Mouse (Mus musculus): ENCODE data around the gene Lrrk1.
A peak's percentile ranks its signal among the peaks of the same experiment; 100 is the strongest.

Gene Lrrk1

DNA sequence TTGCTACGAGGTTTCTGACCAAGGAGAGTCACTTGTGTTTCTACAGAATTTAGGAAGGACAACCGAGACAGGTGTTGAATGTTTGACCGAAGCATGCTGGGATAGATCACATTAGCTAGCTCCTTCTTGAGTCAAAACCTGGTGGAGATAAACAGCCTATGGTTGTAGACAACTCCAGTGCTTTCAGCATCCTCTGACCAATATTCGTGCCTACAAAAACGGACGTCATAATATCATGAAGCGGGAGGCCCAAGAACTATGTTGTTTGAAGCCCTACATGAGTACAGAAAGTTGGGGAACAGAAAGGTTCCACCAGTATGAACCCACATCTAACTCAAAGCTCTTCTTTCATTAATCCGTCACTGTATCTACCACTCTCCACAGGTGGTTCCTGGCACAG lies 3.3 kb downstream of the Lrrk1 start:
- no peak for DNase-seq (ENCODE audit: low read depth, low spot score)

DNA sequence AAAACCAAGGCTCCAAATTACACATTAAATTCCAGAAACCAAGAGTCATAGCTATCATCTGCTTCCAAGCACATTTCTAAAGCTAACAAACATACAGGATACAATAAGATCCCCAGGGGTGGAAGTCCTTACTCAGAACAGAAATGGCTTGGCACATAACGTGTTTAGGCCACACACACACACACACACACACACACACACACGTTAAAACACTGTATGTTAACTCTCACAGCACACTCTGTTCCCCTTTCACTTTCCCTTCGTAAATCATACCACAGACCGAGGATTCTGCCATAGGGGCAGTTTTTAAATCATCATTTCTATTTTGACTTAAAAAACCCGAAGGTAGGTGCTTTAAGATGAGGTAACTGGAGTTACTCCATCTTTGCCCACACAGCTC lies 3.9 kb downstream of the Lrrk1 start:
- no peak for DNase-seq (ENCODE audit: low read depth, low spot score)

DNA sequence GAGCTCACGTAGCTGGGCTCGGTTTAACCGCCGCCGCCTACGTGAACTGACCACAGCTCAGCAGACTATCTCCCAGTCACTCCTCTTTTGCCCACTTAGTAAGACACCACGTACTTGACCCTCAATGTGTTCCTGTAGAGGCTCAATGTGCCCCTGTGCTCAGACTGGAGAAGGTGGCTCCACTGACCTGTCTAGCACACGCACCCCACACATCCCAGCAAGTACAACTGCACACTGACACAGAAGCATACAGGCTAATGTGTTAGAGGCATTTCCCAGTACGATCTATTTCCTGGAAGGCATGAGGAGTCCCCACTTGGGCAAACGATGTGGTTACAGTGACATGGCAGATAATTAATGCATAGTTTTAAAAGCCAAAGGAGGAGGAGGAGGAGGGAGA lies 11.6 kb downstream of the Lrrk1 start:
- no peak for DNase-seq (ENCODE audit: low read depth, low spot score)

DNA sequence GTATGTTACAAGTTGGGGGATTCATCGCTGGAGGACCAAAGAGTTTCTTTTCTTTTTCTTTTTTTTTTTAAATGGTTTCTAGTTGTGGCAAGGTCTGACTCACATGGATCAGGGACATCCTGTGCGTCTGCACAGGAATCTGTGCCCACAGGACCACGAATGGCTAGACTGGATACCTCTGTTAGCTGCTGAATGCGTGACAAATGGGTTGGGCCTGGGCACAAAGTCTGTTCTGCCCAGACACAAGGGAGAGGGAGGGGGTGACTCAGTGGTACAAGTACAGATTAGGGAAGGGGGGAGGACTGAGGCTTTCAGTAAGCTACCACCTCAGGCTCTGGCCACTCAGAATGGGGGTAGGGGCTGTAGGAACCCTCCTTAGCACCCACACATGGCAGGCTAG lies 12.4 kb downstream of the Lrrk1 start:
- no peak for DNase-seq (ENCODE audit: low read depth, low spot score)

DNA sequence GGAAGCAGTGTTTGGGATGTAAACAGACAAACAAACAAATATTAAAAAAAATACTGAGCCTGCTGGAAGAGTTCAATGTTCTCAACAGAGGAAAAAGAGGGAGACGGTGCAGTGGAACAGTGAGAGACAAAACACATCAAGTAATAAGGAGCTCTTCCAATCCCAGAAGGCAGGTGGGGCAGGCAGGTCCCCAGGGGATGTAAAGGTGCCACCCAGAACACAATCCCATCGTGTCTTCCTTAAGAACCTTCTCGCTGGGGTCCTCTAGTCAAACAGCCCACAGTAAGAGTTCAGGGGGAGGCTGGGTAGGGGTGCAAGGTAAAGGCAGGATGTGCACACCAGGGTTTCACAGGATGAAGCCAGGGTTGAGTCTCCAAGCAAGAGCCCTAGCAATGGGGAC lies 14.8 kb downstream of the Lrrk1 start:
- DNase-seq (ENCODE audit: low read depth, low spot score) = no peak

DNA sequence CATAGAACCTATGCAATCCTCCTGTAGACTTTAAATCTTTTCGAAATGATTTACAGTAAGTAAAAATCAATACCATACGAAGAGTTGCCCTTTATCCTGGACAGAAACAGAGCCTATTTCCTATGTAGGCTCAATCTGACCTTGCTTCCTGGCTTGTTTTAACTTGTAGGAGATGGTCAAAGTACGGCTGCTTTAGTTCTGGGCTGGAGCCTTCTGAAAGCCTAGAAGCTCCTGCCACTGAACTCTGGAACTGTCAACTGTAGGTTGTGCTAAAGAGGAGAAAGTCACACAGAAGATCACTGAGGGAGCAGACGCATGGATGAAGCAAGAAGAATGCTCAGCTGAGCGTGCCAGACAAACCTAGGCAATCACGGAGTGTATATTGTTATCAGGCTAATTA lies 17.2 kb downstream of the Lrrk1 start:
- no peak for DNase-seq (ENCODE audit: low read depth, low spot score)

DNA sequence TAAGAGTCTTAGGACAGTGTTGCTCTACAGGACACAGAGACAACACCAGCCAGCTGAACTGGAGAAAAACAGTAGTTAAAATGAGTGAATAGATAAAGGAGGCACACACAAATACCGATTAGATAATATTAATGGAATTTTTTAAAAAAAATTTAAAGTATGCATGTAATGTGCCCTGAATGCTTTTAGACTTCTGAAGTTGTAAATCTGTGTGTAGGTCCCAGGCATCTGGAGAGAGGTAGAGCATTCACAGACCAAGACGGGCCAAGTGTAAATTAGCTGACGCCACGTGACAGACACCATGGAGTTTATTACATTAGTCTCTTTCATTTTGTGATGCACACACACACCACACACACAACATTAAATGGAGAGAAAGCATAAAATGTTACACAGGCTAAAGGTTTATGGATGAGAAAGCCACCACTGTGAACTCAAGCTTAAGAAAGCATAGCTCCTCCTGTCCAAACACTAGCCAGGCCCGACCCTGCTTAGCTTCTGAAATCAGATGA lies 18.2 kb downstream of the Lrrk1 start:
- DNase-seq (ENCODE audit: low read depth, low spot score) = no peak

DNA sequence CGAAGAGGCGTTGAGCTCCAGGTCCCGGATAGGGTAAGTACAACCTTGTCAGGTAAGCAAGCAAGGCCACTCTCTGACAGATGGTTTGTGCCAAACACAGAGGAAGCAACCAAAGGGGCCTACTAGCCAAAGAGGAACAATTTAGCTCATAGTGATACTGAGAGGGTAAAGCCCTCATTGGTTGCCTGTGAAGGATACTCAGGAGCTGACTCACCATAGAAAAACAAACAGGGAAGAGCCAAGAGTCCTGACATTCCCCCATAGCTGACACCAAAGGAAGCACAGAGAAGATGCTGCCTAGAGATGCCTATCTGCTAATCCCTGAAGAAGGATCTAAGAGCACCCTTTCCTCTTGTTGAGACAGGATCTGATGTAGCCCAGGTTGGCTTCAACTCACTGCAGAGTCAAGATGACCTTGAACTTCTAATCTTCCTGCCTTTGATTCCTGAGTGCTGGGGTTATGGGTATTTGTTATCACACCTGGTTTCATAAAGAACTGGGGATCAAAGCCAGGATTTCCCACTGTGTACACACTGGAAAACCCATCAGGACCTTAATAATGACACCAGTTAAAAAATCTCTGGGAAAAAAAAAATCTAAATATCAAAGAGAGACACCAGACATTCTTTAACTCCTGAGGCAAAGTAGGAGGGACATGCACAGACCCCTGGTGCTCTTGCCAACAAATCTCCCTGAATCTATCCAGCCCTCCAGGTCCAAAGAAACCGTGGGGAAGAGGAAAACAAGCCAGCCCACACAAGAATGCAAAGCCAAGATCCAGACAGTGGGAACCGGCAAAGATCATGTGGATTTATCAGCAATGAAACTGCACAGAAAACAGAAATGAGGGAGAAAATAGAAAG lies 18.8 kb downstream of the Lrrk1 start:
- no peak for DNase-seq (ENCODE audit: low read depth, low spot score)

DNA sequence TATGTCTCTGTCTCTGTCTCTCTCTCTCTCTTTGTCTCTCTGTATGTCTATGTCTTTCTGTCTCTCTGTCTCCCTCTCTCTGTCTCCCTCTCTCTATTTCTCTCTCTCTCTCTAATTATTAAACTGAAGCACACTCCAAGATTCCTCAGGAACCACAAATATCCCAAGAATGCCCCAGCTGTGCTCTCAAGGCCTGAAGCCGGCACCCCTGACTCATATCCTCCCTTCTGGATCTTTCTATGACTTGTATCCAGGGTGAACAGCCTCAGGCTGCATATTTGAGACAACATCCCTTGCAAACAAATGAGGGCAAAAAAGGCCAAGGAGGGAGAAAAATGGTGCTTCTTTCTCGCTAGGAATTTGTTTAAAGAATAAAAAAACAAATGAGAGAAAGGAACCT lies 22.2 kb downstream of the Lrrk1 start, which contains the start of gene Gm10974:
Gene Gm10974, plus strand, starts transcription at position 2 of the 400 bp plus-strand sequence.
- no peak for DNase-seq (ENCODE audit: low read depth, low spot score)

DNA sequence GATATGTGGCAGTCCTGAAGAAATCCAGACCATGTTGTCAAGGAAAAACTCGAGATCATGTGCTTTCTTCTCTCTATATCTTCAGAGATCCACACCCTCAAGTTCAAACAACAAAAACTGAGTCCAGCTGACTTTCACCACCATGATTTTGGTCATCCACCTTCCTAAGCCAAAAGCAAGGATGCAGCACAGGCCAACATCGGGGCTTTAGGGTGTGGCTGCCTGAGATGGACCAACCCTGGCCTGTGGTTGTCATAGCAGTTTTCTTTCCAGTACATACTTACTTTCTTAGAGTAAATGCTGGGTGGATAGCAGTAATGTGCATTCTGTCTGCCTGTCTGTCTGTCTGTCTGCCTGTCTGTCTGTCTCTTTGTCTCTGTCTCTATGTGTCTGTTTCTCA lies 22.7 kb downstream of the Lrrk1 start:
- DNase-seq (ENCODE audit: low read depth, low spot score) = no peak

DNA sequence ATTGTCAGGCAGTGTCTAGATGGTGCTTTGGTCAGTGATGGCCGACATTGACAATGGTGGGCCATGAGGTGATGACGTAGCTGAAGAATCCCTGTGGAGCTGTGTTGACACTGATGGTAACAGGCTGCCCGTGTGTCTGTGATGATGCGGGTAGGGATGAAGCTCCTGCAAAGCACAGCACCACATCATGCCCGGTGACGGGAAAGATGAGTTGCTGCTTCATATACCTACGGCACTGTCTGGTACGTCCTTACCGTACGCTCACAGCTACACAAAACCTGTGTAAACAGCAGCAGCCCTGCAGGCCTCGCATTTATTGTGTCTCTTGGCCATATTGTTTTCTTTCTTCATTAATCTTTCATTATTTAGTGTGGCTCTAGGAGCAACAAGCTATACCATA lies 23.7 kb downstream of the Lrrk1 start:
- no peak for DNase-seq (ENCODE audit: low read depth, low spot score)

DNA sequence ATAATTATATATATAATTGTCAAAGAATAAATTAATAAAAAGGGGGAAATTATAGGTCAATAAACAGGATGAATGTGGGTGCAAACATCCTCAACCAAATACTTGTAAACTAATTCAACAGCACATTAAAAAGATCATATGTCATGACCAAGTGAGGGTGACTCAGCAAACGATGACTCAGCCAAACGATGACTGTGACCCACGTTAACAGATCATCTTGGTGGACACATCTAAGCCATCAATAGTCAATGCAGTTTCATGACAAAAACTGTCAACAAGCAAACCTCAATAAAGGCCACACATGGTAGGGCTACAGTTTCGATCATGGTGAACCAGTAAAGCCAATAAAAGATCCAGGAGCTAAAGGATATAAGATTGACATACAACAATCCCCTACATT lies 29.1 kb downstream of the Lrrk1 start:
- DNase-seq (ENCODE audit: low read depth, low spot score) = no peak

DNA sequence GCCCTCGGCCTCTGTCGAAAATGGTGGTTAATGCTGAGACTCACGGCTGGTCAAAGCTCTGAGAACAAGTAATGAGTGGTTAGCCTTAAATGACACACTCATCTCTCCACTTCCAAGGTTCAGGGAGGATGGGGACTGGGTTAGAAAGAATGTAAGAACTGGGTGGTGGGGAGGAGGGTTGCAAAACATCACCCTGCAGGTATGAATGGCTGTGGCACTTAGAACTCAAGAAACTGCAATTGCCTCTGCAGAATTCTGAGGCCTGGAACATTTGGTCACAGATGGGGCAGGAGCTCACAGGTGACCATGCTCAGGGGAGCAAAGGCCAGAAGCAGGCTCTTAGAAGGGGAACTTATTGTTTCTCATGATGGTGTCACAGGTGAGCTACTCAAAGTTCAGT lies 29.7 kb downstream of the Lrrk1 start:
- DNase-seq (ENCODE audit: low read depth, low spot score) = no peak

DNA sequence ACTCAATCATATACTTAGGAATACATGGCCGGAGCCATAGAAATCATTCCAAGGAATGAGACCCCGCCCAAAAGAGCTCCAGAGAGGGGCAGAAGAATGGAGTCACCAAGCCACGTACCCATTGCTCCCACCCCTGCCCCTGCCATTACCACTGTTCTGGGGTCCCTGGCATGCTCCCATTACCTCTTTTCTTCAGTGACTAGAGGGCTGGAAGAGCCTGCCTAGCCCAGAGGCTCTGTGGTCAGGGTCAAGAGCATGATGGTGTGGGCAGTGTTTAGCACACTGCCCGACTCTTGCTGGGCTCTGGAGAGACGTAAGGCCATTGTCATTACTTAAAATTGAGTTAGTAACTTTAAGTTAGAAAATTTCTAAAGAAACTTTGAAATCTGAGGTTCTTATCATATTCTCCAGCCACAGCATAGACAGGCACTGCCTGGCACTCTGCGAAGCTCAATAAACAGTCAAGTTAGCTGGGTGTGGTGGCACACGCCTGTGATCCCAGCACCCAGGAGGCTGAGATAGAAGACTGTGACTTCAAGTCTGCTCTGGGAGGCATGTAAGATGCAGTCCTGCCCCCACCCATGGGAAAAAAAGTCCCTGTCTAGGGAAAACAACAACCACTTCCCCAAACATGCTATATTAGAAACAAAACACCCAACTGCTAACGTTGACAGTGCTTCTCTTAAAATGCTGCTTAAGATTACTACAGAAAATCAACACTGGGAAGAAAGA lies 32.2 kb downstream of the Lrrk1 start:
- no peak for DNase-seq (ENCODE audit: low read depth, low spot score)

DNA sequence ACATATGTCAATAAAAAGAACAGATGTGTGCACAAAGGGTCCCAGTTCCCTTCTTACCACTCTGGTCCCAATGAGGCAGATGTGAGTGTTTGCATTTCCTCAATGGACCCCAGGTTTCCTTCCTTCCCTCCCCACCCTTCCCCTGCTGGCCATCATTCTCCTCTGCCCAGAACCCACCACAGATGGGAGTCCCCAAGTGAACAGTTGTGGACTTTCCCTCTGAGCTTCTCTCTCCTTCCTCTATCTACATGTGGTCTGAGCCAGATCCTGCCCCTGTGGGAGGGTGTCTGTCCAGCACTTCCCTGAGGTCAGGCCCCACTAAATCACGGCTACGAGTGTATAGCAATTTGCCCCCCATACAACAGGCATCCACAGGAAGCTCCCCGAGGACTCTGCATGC lies 33.2 kb downstream of the Lrrk1 start:
- DNase-seq (ENCODE audit: low read depth, low spot score) = no peak

DNA sequence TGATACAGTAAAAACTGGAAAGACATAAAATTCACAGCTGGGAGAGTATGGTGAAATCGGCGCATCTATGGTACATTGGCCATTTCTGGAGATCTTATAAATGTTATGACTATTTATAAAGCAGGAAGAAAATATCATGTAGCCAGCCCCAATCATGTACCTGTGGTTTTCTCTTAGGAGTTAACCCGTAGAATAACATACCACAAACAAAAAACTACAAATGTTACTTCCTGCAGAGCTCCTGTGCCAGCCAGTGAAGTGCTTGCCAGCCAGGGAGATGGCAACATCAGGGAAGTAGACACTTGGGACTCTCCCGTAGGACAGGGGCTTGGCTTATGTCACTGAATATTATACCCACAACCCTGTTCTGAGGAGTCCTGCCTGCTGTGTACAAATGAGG lies 37.1 kb downstream of the Lrrk1 start:
- DNase-seq (ENCODE audit: low read depth, low spot score) = no peak

DNA sequence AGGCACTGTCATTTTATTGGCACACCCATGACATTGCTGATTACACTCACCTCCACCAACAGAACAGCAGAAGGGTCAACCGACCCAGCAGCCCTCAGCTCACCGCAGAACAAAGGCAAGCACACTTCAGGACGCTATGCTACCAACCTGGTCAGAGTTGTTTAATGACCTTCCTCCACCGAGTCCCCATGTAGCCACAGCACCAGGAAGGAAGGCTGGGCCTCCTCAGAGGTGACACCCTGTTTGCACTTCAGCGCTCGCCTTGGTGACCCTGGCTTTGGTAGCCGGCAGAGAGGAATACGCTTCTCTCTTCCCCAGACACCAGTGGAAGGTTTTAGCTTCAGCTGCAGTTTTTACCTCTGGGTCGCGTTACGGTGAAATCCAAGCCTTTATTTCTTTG lies 38.5 kb downstream of the Lrrk1 start:
- no peak for DNase-seq (ENCODE audit: low read depth, low spot score)

DNA sequence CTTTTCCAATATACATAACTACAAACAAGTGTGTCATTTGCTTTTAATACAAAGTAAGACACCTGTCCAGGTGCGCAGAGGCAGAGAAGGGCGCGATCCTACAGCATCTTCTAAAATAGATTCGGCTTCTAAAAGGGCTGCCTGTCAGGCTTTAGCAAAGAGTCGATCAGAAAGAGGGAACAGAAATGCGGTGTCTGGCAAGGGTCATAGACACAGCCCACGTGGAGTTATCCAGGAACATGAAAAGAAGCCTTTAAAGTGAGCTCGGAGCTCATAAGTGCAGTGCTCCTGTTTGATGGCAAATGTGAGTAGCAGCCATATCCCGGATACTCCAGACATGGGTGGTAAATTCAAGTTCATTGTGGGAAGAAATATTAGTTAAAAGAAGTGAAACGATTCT lies 39.6 kb downstream of the Lrrk1 start:
- DNase-seq (ENCODE audit: low read depth, low spot score) = no peak

DNA sequence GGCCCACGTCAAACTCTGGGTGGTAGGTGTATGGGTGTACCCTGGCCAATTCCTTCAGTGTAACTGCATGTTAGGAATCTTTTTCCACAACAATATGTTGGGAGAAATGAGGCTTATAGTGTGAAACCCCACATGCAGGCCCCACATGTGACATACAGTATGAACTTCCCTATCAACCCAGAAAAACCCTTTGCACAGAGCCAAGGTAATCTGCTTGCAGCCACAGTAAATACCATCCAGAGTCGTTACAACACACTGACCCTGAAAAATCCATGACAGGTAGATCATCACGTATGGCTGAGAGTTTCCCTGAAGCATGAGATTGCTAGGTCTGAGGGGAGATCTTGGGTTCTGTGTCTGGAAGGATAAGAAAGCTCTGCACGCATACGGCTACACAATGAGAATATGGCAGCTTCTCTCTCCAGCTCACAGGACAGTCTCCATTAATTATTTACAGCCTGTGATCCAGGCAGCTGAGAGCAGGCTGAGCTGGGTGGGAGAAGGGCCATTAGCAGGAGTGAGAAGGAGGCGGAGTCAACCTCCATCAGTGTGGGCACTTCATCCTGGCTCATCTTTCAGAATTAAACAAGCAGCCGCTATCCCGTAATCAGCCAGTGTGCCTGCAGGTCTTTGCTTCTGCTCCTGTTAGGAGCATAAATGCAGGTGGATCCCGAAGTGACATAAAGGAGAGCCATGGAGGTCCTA lies 41.0 kb downstream of the Lrrk1 start:
- DNase-seq (ENCODE audit: low read depth, low spot score) = peak; percentile 45

DNA sequence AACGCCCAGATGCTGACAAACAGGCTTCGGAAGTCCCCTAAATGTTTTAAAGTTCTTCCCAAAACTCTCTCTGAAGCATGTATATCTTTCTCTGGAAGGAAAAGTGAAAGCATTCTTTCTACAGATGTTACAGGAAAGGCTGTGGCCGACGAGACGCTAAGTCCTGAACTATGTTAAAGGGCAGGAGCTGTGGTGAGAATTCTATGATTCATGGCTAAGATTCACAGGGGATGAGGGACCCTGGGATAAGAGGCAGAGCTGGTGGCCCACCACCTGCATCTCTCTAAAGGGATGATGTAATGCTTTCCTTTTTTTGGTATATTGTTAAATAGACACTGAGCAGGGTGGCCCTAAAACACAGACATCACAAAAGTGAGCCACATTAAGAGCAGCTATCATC lies 44.8 kb downstream of the Lrrk1 start:
- no peak for DNase-seq (ENCODE audit: low read depth, low spot score)

DNA sequence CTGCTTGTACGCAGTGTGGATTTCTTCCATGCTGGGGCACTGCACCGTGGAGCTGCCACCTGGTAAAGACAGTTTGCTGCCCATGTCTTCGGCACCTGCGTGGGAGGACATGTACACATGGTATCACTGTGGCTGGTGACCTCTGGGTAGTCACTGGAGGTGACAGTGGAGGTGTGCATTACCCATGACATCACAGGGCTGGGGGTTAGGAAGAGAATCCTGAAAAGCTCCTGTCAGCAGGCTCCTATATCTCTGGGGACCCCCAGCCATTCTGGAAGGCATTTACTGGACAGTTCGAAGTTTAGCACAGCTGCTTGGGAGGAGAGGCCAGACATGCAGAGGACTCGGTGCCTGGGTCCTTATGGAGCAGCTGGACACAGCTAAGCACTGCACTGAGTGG lies 45.3 kb downstream of the Lrrk1 start:
- no peak for DNase-seq (ENCODE audit: low read depth, low spot score)

DNA sequence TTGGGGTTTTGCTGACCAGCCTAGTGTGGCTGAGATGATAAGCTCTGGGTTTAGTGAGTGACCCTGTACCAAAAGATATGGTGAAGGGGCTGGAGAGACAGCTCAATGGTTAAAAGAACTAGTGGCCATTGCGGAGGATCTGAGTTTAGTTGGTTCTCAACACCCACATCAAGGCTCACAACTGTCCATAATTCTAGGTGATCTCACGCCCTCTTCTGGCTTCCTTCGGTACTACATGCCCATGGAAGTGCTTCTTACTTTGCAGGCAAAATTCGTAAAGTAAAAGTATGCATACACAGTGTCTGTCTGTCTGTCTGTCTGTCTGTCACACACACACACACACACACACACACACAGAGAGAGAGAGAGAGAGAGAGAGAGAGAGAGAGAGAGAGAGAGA lies 45.8 kb downstream of the Lrrk1 start:
- peak; percentile 58 for DNase-seq (ENCODE audit: low read depth, low spot score)

All from mesoderm, embryonic 11.5 days (tissue).